Mouse (Mus musculus): ENCODE measurements at regions not wholly inside any gene's neighbourhood (a gene's known extent, or its start where the extent isn't known, plus 50 kb on each side); places are given as distances from the start of the nearest gene placed in this dataset.

GRCm38 (mm10) chr2:167847281-167848077, 84.4 kb upstream of the Ptpn1 start:
- DNase-seq = no peak

- no peak for DNase-seq
Observed at GRCm38 (mm10) chr2:167845370-167845769, 86.5 kb upstream of the Ptpn1 start.

- DNase-seq = no peak
Observed at GRCm38 (mm10) chr2:167844556-167844955, 87.3 kb upstream of the Ptpn1 start.

- no peak for DNase-seq
Observed at GRCm38 (mm10) chr2:167843921-167844320, 87.9 kb upstream of the Ptpn1 start.

GRCm38 (mm10) chr2:167842993-167843392, 88.9 kb upstream of the Ptpn1 start:
- DNase-seq = no peak

GRCm38 (mm10) chr2:167842473-167842872, 89.4 kb upstream of the Ptpn1 start:
- DNase-seq = no peak

GRCm38 (mm10) chr2:167841339-167842240, 90.3 kb upstream of the Ptpn1 start:
- no peak for DNase-seq

GRCm38 (mm10) chr2:167840344-167840743, 91.5 kb upstream of the Ptpn1 start:
- DNase-seq = no peak

- no peak for DNase-seq
Observed at GRCm38 (mm10) chr2:167839324-167839981, 92.4 kb upstream of the Ptpn1 start.

GRCm38 (mm10) chr2:167837596-167837995, 94.3 kb upstream of the Ptpn1 start:
- DNase-seq = no peak

GRCm38 (mm10) chr2:167836611-167837010, 95.2 kb upstream of the Ptpn1 start:
- DNase-seq = no peak

- peak; percentile 37 for DNase-seq
Observed at GRCm38 (mm10) chr2:167834605-167835004, 97.3 kb upstream of the Ptpn1 start.

GRCm38 (mm10) chr2:167833290-167833953, 98.4 kb upstream of the Ptpn1 start:
- DNase-seq = peak; percentile 94

- no peak for DNase-seq
Observed at GRCm38 (mm10) chr2:167831076-167832039, 100.5 kb upstream of the Ptpn1 start.

GRCm38 (mm10) chr2:167828258-167828657, 103.6 kb upstream of the Ptpn1 start:
- DNase-seq = peak; percentile 25

GRCm38 (mm10) chr2:167826922-167827703, 104.7 kb upstream of the Ptpn1 start:
- peak; percentile 52 for DNase-seq

GRCm38 (mm10) chr2:167823513-167823912, 108.3 kb upstream of the Ptpn1 start:
- no peak for DNase-seq

GRCm38 (mm10) chr2:167823044-167823443, 108.8 kb upstream of the Ptpn1 start:
- no peak for DNase-seq

- DNase-seq = no peak
Observed at GRCm38 (mm10) chr2:167821186-167821585, 110.7 kb upstream of the Ptpn1 start.

- no peak for DNase-seq
Observed at GRCm38 (mm10) chr2:167818799-167819198, 113.1 kb upstream of the Ptpn1 start.

- DNase-seq = no peak
Observed at GRCm38 (mm10) chr2:167817030-167817429, 114.8 kb upstream of the Ptpn1 start.

Measured in retina, postnatal 1 day (tissue).